Mouse (Mus musculus) forebrain, embryonic 10.5 days (tissue): ENCODE results near the gene Ica1. TPM values are rescaled to one million over a fixed set of nuclear protein-coding genes. Genes with fewer than 3 reads are reported as not detected.

Experiments
- DNase-seq: peaks from one replicate; pipeline ENCODE4 v3.0.0-alpha.2; 2017; ENCODE audit warnings: low spot score; ENCODE audit errors: extremely low spot score
- H3K27ac ChIP-seq: fragments of 300-500 bp; sonication (generic); 2 replicates; pipeline ENCODE4 v1.5.1; 2016; ENCODE audit warnings: mild to moderate bottlenecking
- H3K27me3 ChIP-seq: fragments of 300-500 bp; sonication (generic); 2 replicates; pipeline ENCODE4 v1.6.1; 2016; ENCODE audit warnings: mild to moderate bottlenecking; ENCODE audit not compliant: poor library complexity, severe bottlenecking
- H3K36me3 ChIP-seq: fragments of 300-500 bp; sonication (generic); replicated peaks from 2 replicates; pipeline ENCODE4 v1.6.1; 2016; ENCODE audit warnings: mild to moderate bottlenecking, moderate library complexity
- H3K4me1 ChIP-seq: fragments of 300-500 bp; sonication (generic); 2 replicates; pipeline ENCODE4 v1.6.1; 2016
- H3K4me3 ChIP-seq: fragments of 300-500 bp; sonication (generic); 2 replicates; pipeline ENCODE4 v1.5.1; 2016; ENCODE audit warnings: mild to moderate bottlenecking, moderate library complexity
- H3K9me3 ChIP-seq: fragments of 300-500 bp; sonication (generic); 2 replicates; pipeline ENCODE4 v1.6.1; 2016; ENCODE audit warnings: mild to moderate bottlenecking, moderate library complexity
- WGBS: fragments of 180-500 bp; shearing (Covaris S2); methylation state at CpG from one replicate; pipeline ENCODE4 v1.1.7; 2016; 5-methylcytosine and 5-hydroxymethylcytosine counted together
- polyA plus RNA-seq: library from polyadenylated mRNA; unstranded; fragments of >200 nt; fragmentation: Nextera tagmentation; extraction: Ambion mirVana; gene quantifications from 2 replicates; pipeline ENCODE4 v1.2.1, GENCODE M21; 2016

Gene Ica1
- polyA plus RNA-seq, 1 experiment from 2014 or later = 15.2 TPM

DNA sequence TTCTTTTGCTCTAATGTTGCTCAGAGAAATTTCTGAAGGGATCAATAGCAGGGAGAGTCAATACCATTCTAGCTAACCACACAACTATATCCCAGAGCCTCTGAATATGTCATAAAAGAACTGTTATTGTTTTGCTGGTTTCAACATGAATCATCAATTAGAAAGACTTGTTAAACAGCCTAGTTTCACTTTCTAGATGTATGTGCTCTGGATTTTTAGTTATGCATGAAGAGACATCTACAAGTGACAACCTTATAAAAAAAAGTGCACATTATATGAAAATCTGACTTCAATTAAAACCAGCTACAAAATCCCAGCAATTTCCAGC, 41.8 kb downstream of the Ica1 start:
- Histone ChIP-seq H3K27ac (no peak overlapping the region), H3K4me1 (peaks cover 19% of the 10 kb centered on the region), H3K4me3 (no peak overlapping the region), H3K36me3 (no peaks in the 10 kb centered on the region), H3K9me3 (no peaks in the 10 kb centered on the region), H3K27me3 (no peaks in the 10 kb centered on the region)
- no peak for DNase-seq

DNA sequence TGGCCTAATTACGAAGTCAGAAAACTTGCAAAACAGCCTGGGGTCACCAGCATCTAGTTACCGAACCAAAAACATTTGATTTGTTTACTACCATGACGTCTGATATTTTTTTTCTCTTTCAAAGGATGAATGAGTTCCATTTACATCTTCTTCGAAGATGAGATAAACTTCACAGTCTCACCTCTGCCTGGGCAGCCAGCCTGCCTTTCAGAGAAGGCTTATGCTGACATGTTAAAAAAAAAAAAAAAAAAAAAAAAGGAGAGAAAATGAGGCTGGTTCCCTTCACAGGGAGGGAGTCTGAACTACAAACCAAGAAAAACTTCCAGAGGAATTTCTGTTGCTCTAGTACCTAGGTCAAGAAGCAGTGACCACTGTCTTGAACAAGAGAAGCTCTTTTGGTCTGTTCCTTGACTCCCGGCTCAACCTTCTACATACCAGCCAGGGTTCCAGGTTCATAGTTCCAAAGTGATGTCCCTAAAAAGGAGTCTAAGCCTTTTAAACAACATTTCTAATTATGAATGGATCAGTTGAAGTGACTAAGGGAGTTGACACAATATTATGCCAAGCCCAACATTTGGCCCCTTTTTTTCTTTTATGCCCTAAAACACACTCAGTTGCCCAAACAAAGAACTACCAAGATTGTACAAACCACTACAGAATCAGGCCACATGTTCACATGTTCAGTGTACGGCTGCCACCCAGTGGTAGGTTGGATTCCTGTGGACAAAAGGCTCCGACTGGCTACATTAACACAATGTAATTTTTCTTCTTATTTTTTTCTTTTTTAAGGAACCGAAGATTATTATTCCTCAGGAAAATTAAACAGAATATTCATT, 42.4 kb downstream of the Ica1 start:
- H3K4me1 ChIP-seq = peaks cover 23% of the 10 kb centered on the region
- H3K9me3 ChIP-seq = no peaks in the 10 kb centered on the region
- no peak overlapping the region for H3K4me3 ChIP-seq
- H3K27me3 ChIP-seq = no peaks in the 10 kb centered on the region
- H3K36me3 ChIP-seq = no peaks in the 10 kb centered on the region
- peak; percentile 65 for DNase-seq
- WGBS = 75% methylated on average over 8 of the region's 8 CpGs
- peak overlapping the region; percentile 79 for H3K27ac ChIP-seq

DNA sequence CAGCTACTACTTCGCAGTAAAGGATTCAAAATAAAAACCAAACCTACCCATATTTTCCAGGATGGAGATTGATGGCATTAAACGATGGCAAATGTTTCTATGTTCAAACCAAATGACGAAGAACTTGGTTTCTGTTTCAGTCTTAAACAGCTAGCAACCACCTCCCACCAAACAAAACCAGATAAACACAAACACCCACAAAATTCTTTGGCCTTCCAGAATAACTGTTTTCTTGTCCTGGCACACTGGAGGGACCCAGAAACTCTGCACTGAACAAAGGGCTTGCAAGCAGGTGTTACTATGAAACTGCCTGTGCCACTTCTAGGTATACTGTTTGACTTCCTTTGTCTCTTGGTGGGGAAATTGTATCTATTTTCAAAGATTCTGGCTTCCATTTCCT, 43.2 kb downstream of the Ica1 start:
- Histone ChIP-seq H3K4me1 (peaks cover 24% of the 10 kb centered on the region), H3K27ac (no peak overlapping the region), H3K4me3 (no peak overlapping the region), H3K27me3 (no peaks in the 10 kb centered on the region), H3K9me3 (no peaks in the 10 kb centered on the region; the same call in 1 of the 2 replicates), H3K36me3 (no peaks in the 10 kb centered on the region)
- DNase-seq = no peak
- WGBS = 91% methylated on average over 3 of the region's 3 CpGs

DNA sequence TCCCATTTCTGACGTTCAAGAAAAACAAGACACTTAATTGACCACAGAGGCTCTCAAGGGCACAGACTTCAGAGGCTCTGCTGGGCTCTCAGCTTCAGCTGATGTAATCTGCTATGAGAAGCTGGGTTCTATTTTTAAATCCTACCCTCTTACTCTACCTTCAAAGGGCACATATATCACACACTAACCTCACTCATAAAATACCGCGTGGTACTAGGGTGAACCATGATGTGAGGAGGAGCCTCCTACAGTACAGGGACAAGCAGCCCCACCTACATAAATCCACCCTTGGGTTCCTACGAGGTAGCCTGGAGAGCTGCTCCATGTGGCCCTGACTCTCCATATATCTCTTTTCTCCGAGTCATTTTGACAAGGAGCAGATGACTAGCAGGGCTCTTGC, 45.8 kb downstream of the Ica1 start:
- no peak for DNase-seq
- Histone ChIP-seq H3K36me3 (no peaks in the 10 kb centered on the region), H3K27me3 (no peaks in the 10 kb centered on the region), H3K9me3 (peaks cover 3% of the 10 kb centered on the region; the same call in 1 of the 2 replicates), H3K4me1 (peaks cover 24% of the 10 kb centered on the region), H3K4me3 (no peak overlapping the region), H3K27ac (no peak overlapping the region)
- WGBS = 85% methylated on average over 5 of the region's 5 CpGs

DNA sequence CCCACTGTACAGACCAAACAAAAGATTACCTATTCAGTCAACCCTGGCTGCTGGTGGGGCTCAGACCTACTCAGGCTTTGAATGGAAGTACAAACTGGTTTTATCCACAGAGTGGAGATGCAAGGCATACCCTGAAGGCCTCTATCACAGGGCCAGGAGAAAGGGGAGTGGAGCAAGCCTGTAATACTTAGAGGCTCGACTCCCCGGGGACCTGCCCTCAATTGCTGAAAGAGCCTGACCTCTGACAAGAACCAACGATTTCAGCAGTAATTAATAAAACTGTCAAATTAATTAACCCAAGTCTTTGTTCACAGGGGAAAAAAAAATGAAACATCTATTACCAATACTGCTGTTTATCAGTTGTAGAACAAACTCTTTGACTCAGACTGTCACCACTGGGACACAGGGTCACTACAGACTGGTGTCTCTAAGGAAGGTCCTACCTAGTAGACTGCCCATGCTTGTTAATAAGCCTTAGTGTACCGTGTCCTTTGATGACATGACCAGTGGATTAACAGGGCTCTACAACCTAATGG, 46.6 kb downstream of the Ica1 start:
- Histone ChIP-seq H3K27ac (peak overlapping the region; percentile 53; the same call in 1 of the 2 replicates), H3K4me3 (no peak overlapping the region), H3K27me3 (no peaks in the 10 kb centered on the region), H3K9me3 (peaks cover 3% of the 10 kb centered on the region; the same call in 1 of the 2 replicates), H3K4me1 (peaks cover 24% of the 10 kb centered on the region), H3K36me3 (no peaks in the 10 kb centered on the region)
- 45% methylated on average over 4 of the region's 4 CpGs for WGBS
- no peak for DNase-seq

DNA sequence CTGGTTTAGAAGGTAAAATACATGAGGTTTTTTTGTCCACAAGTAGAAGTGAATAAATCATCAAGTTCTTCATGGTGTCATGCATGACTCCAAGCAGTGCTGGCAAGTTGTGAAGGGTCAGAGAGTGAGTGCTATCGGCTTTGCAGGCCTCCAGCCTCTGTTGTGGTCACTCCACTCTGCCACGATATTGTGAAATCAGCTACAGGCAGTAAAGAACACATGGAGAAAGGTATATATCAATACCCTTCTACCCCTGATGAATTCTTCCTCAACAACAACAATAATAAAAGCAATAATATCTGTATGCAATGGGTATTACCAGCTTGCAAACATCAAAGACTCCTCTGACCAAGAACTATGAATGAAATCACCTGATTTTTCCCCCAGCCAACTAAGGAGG, 47.9 kb downstream of the Ica1 start:
- Histone ChIP-seq H3K36me3 (no peaks in the 10 kb centered on the region), H3K9me3 (peaks cover 3% of the 10 kb centered on the region; the same call in 1 of the 2 replicates), H3K4me3 (no peak overlapping the region), H3K27me3 (no peaks in the 10 kb centered on the region), H3K4me1 (peaks cover 20% of the 10 kb centered on the region), H3K27ac (no peak overlapping the region)
- DNase-seq = no peak
- WGBS = 95% methylated on average over 2 of the region's 2 CpGs

DNA sequence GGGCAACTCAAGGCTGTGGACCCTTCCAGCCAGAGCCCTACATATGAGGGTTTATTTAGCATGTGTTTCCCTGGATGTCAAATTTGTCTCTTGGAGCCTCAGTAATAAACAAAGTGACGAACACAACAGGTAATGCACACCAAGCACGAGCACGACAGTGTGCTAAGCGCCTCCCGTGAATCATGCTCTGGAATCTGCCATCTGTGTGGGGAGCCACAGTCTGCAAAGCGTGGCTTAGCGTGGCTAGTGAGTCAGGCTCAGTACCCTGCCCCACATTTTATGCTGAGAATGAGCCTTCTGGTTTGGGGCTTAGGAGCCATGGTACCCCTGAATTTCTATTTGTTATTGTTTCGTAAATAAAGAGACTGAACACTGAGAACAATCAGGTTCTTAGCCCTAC, 50.5 kb downstream of the Ica1 start:
- H3K27me3 ChIP-seq = no peaks in the 10 kb centered on the region
- H3K27ac ChIP-seq = no peak overlapping the region
- H3K4me1 ChIP-seq = peaks cover 20% of the 10 kb centered on the region
- peaks cover 3% of the 10 kb centered on the region; the same call in 1 of the 2 replicates for H3K9me3 ChIP-seq
- H3K36me3 ChIP-seq = no peaks in the 10 kb centered on the region
- WGBS = 94% methylated on average over 8 of the region's 8 CpGs
- H3K4me3 ChIP-seq = no peak overlapping the region
- no peak for DNase-seq

DNA sequence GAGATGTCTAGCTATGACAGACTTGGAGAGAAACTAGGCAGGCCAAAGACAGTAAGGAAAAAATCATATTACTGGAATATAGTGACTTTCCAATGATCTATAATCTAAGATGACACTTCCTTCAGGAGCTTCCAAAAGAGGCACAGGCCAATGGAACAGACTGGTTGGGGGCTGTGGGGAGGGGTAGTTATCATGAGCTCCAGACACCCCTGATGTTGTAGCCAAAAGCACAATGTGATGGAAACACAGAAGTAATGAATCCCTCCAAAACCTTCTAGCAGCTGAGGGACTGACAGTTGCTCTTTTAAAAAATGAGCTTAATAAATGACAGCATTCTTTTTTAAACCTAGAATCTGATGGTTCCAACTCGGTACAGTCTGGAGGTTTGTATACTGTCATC, 52.7 kb downstream of the Ica1 start:
- Histone ChIP-seq H3K36me3 (no peaks in the 10 kb centered on the region), H3K4me3 (no peak overlapping the region)
- 88% methylated on average over 1 of the region's 1 CpGs for WGBS

DNA sequence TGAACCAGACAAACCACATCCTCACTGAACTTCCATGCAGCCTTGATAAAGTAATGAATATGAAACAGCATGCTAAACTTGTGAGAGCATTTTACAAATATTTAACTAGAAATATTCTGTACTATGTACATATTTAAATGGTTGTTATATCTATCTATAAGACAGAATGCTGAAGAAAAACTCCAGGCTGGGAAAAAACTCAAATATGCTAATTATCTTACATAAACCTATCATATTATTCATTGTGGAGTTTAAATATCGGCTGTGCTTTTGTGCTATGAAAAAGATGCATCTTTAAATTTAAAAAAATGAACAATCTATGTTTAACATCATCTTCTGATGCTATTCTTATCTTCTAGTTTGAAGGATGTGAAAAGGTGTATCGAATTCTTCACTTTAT, 58.6 kb downstream of the Ica1 start:
- no peak for DNase-seq
- H3K4me3 ChIP-seq = no peak overlapping the region
- WGBS = 91% methylated on average over 2 of the region's 2 CpGs
- H3K36me3 ChIP-seq = no peaks in the 10 kb centered on the region
- H3K27ac ChIP-seq = no peak overlapping the region
- no peaks in the 10 kb centered on the region for H3K9me3 ChIP-seq
- no peaks in the 10 kb centered on the region for H3K27me3 ChIP-seq
- H3K4me1 ChIP-seq = no peaks in the 10 kb centered on the region

More for the DNA sequence above, 52.7 kb downstream of the Ica1 start:
- no peak for DNase-seq
- Histone ChIP-seq H3K9me3 (peaks cover 3% of the 10 kb centered on the region; the same call in 1 of the 2 replicates), H3K27ac (no peak overlapping the region), H3K27me3 (no peaks in the 10 kb centered on the region), H3K4me1 (no peaks in the 10 kb centered on the region)

DNA sequence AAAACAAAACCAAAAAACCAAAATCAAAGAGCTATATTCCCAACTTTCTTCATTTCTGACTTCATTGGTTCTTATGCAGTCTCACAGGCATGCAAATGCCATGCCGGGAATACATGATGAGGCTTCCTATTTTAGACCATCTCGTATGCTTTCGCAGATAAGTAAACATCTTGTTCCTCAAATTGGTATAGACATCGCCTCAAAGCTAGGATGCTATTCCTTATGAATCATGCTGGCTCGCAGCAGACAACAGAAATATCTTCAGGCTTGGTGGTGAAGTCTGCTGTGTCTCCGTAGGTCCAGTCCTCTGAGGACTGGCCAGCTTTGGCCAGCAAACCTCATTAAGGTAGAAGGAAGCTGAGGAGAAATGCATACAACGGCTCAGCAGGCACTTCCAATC, 60.3 kb downstream of the Ica1 start:
- Histone ChIP-seq H3K9me3 (no peaks in the 10 kb centered on the region), H3K36me3 (no peaks in the 10 kb centered on the region), H3K27ac (no peak overlapping the region), H3K27me3 (no peaks in the 10 kb centered on the region), H3K4me1 (no peaks in the 10 kb centered on the region), H3K4me3 (no peak overlapping the region)
- no peak for DNase-seq
- WGBS = 93% methylated on average over 7 of the region's 7 CpGs

DNA sequence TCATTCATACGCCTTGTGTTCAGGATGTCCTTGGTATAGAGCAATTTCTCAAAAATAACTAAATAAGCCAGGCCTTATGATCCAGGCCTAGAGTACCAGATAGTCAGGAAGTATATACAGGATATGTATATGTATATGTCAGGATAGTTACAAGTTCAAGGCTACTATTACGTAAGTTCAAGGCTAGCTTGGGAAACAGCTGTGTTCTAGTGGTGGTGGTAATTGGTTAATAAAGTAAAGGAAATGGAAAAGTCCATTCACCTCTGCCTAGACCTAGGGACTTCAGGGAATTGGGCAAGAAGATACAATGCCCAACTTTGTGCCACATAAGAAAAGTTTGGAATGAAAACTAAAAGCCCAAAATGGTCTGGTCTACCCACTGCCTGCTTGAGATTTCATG, 61.7 kb downstream of the Ica1 start:
- Histone ChIP-seq H3K4me3 (no peak overlapping the region), H3K36me3 (no peaks in the 10 kb centered on the region), H3K27me3 (no peaks in the 10 kb centered on the region), H3K4me1 (no peaks in the 10 kb centered on the region), H3K9me3 (no peaks in the 10 kb centered on the region), H3K27ac (no peak overlapping the region)
- DNase-seq = no peak
- WGBS = 98% methylated on average over 2 of the region's 2 CpGs

DNA sequence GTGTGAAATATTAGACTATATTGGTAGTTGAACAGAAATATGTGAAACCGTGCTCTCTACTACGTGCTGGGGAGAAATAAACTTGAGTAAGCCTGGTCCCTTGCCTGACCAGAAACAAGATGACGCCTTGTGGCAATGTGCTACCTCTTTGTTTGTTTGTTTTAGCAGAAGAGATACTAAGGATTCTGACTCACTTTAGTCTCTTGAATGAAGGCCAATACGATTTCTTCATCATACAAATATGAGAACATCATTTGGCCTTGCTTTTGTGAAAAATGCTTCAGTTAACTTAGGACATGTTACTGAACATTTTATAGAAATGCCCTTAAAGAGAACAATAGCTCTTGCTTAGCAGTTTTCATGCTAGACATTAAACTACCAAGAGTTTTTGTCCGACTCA, 67.0 kb downstream of the Ica1 start:
- no peak overlapping the region for H3K27ac ChIP-seq
- H3K4me1 ChIP-seq = no peaks in the 10 kb centered on the region
- no peak for DNase-seq
- WGBS = 85% methylated on average over 5 of the region's 5 CpGs
- H3K36me3 ChIP-seq = no peaks in the 10 kb centered on the region
- no peaks in the 10 kb centered on the region for H3K9me3 ChIP-seq
- no peak overlapping the region for H3K4me3 ChIP-seq
- no peaks in the 10 kb centered on the region for H3K27me3 ChIP-seq

DNA sequence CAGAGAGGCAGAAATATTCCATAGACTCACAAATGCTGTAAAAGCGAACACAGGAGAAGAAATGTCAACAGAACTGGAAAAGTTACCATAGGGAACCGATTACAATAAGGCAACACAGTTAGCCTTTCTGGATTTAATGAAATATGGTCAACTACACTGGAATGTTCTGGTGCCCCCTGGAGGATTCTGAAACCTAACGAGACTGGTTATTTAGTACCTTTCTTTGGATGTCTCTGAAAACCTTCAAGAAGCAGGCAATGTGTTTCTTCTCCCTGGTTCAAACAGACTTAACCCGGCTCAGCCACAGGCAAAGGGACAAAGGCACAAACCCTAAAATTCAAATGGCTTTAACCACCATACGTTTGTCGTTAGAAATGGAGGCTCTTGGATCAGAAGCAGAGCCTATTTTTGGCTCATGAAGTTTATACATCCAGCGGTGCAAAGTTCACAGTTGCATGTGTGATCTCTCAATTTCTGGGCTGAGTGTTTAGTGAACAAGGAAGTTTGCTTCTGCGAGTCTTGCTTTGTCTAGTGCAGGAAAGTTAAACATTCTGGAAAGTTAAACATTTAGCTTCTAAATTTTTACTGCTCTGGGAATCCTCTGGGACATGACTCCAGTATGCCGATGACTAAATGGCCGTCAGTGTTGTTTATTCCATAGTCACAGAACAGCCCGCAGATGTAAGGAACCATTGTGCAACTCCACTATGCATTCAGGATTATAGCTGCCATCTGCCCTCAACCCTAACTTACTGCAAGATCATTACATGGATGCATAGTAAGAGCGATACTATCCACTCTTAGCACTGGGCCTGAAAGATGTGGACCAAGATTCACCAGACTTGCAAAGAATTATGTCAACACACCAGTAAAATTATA, 83.4 kb downstream of the Ica1 start:
- WGBS = 72% methylated on average over 12 of the region's 12 CpGs
- Histone ChIP-seq H3K4me3 (no peak overlapping the region), H3K4me1 (peaks cover 33% of the 10 kb centered on the region), H3K27me3 (no peaks in the 10 kb centered on the region), H3K27ac (peak overlapping the region; percentile 88), H3K9me3 (no peaks in the 10 kb centered on the region; the same call in 1 of the 2 replicates), H3K36me3 (no peaks in the 10 kb centered on the region)
- peak; percentile 16 for DNase-seq
